Mouse (Mus musculus) left cerebral cortex, adult 8-10 months (tissue): ENCODE results near the gene Dnase1l2. TPM values are rescaled to one million over a fixed set of nuclear protein-coding genes. Genes with fewer than 3 reads are reported as not detected.
"Not testable (repeated sequence)": the region's sequence is repeated elsewhere in the genome, so short reads cannot be mapped to it uniquely, and the experiment has no call there.

Source experiments
- DNase-seq, 2 experiments: peaks; one replicate each; pipeline ENCODE4 v3.0.0; 2022; ENCODE audit warnings: low spot score in 2 of 2
- total RNA-seq, 4 experiments: library from RNA; stranded (reverse); gene quantifications; 2 replicates each; pipeline ENCODE4 v1.2.4; 2022

The Dnase1l2 gene
- total RNA-seq, 4 experiments from 2014 or later: 3.7 to 6.9 (median 5.1) TPM

- DNase-seq: no peak
Observed at GRCm38 (mm10) chr17:24429201-24429983, 13.5 kb downstream of the Dnase1l2 start.

GRCm38 (mm10) chr17:24427170-24427557 is 15.7 kb downstream of the Dnase1l2 start:
- no peak for DNase-seq

- peak; percentile 84 to 92 for DNase-seq
Observed at GRCm38 (mm10) chr17:24426471-24427169, 16.3 kb downstream of the Dnase1l2 start, which contains the start of gene Eci1. Gene Eci1, plus strand, starts transcription at chr17:24426641.

- no peak for DNase-seq
Observed at GRCm38 (mm10) chr17:24425905-24426304, 17.0 kb downstream of the Dnase1l2 start.

- not testable (repeated sequence) for DNase-seq
Observed at GRCm38 (mm10) chr17:24425326-24425725, 17.6 kb downstream of the Dnase1l2 start.

- DNase-seq: no peak
Observed at GRCm38 (mm10) chr17:24424489-24424888, 18.4 kb downstream of the Dnase1l2 start.

- DNase-seq: no peak
Observed at GRCm38 (mm10) chr17:24423114-24423513, 19.8 kb downstream of the Dnase1l2 start.

GRCm38 (mm10) chr17:24416051-24416652 is 26.8 kb downstream of the Dnase1l2 start:
- DNase-seq: no peak

- DNase-seq: no peak
Observed at GRCm38 (mm10) chr17:24415011-24415410, 27.9 kb downstream of the Dnase1l2 start.

- DNase-seq: peak; percentile 88 to 89
Observed at GRCm38 (mm10) chr17:24414230-24414976, 28.5 kb downstream of the Dnase1l2 start, which contains the start of gene Rnps1. Gene Rnps1, plus strand, starts transcription at chr17:24414565.

- DNase-seq: no peak
Observed at GRCm38 (mm10) chr17:24413557-24414211, 29.2 kb downstream of the Dnase1l2 start.

GRCm38 (mm10) chr17:24407116-24407803 is 35.6 kb downstream of the Dnase1l2 start:
- no peak for DNase-seq

GRCm38 (mm10) chr17:24402371-24402770 is 40.5 kb downstream of the Dnase1l2 start:
- no peak for DNase-seq

GRCm38 (mm10) chr17:24394456-24394855 is 48.4 kb downstream of the Dnase1l2 start:
- DNase-seq: no peak

GRCm38 (mm10) chr17:24393527-24393926 is 49.4 kb downstream of the Dnase1l2 start:
- DNase-seq: no peak

GRCm38 (mm10) chr17:24391149-24391548 is 51.8 kb downstream of the Dnase1l2 start:
- DNase-seq: no peak
